12 mouse cellular contexts compared by ENCODE assay signal in genomic region chr1:172052766-172053279, GRCm38 (mm10). TPM values are rescaled to one million over a fixed set of nuclear protein-coding genes. Genes with fewer than 3 reads are reported as not detected.
A peak's percentile ranks its signal among the peaks of the same experiment; 100 is the strongest.
DNase-seq lines count a peak whose midpoint lies in the region; ATAC-seq and TF ChIP-seq lines count a peak whose summit lies in the region.
"Had no signal": no experiment of that assay in that cellular context is flagged by ENCODE, and none has a peak within 500 bp of the region (broad histone marks: within the 10 kb centered on the region; RNA-seq: fewer than 3 reads in every experiment).

No protein-coding gene starts in this region.

- no peaks in the 10 kb centered on the region for H3K36me3 ChIP-seq in forebrain, embryonic 10.5 days (replicated peaks)
- no peaks in the 10 kb centered on the region for H3K36me3 ChIP-seq in forebrain, postnatal 0 days (ENCODE audit: insufficient read depth)
- H3K36me3 ChIP-seq in lung, embryonic 15.5 days = no peaks in the 10 kb centered on the region
- no peaks in the 10 kb centered on the region for H3K36me3 ChIP-seq in limb, embryonic 10.5 days

- peaks cover 63% of the 10 kb centered on the region for H3K27me3 ChIP-seq in forebrain, embryonic 10.5 days (ENCODE audit: poor library complexity, severe bottlenecking)
- H3K27me3 ChIP-seq in forebrain, postnatal 0 days (ENCODE audit: insufficient read depth, low read length) = no peaks in the 10 kb centered on the region
- peaks cover 59% of the 10 kb centered on the region for H3K27me3 ChIP-seq in lung, embryonic 15.5 days
- H3K27me3 ChIP-seq in limb, embryonic 10.5 days (ENCODE audit: low read depth, poor library complexity, severe bottlenecking) = peaks cover 87% of the 10 kb centered on the region

- H3K4me3 ChIP-seq in forebrain, embryonic 10.5 days = peak overlapping the region; percentile 54; the same call in 1 of the 2 replicates
- no peak overlapping the region for H3K4me3 ChIP-seq in forebrain, postnatal 0 days (ENCODE audit: low read depth, low read length)
- no peak overlapping the region for H3K4me3 ChIP-seq in lung, embryonic 15.5 days
- H3K4me3 ChIP-seq in limb, embryonic 10.5 days = peak overlapping the region; percentile 51; the same call in 1 of the 2 replicates

- WGBS in forebrain, embryonic 10.5 days = 6% methylated on average over 10 of the region's 10 CpGs
- WGBS in forebrain, postnatal 0 days = 31% methylated on average over 10 of the region's 10 CpGs
- 9% methylated on average over 10 of the region's 10 CpGs for WGBS in lung, embryonic 15.5 days
- 6% methylated on average over 10 of the region's 10 CpGs for WGBS in limb, embryonic 10.5 days

- peak overlapping the region; percentile 81; the same call in 1 of the 2 replicates for H3K27ac ChIP-seq in forebrain, embryonic 10.5 days
- H3K27ac ChIP-seq in forebrain, postnatal 0 days (ENCODE audit: low read depth, low read length) = no peak overlapping the region
- H3K27ac ChIP-seq in lung, embryonic 15.5 days = no peak overlapping the region
- H3K27ac ChIP-seq in limb, embryonic 10.5 days = no peak overlapping the region

- H3K9ac ChIP-seq in forebrain, postnatal 0 days = no peak overlapping the region
- no peak overlapping the region for H3K9ac ChIP-seq in lung, embryonic 15.5 days

- TF ChIP-seq CTCF in forebrain, postnatal 0 days (IDR thresholded peaks at IDR 0.05; ENCODE audit: low read depth) = no peak

- ATAC-seq in forebrain, postnatal 0 days = no peak
- ATAC-seq in lung, embryonic 15.5 days (ENCODE audit: borderline replicate concordance, extremely low read depth, low FRiP score, low TSS enrichment) = no peak

- DNase-seq in forebrain, embryonic 10.5 days (ENCODE audit: extremely low spot score, low spot score) = no peak
- DNase-seq in forebrain, postnatal 0 days = no peak
- no peak for DNase-seq in lung, postnatal 10 days
- DNase-seq in limb, embryonic 10.5 days (ENCODE audit: low spot score) = no peak
- DNase-seq in retina, postnatal 1 day = no peak
- no peak for DNase-seq in spleen, postnatal 36 days (ENCODE audit: low spot score in 2 of 2)
- DNase-seq in kidney, adult 11 months = no peak
- DNase-seq: cerebellum, postnatal 25 days; kidney, postnatal 4 days; lung, postnatal 4 days had no signal

- peaks cover 45% of the 10 kb centered on the region for H3K4me1 ChIP-seq in forebrain, embryonic 10.5 days
- peaks cover 3% of the 10 kb centered on the region; the same call in 1 of the 2 replicates for H3K4me1 ChIP-seq in forebrain, postnatal 0 days (ENCODE audit: insufficient read depth)
- peaks cover 14% of the 10 kb centered on the region for H3K4me1 ChIP-seq in lung, embryonic 15.5 days
- H3K4me1 ChIP-seq in limb, embryonic 10.5 days = peaks cover 40% of the 10 kb centered on the region

- H3K9me3 ChIP-seq in forebrain, embryonic 10.5 days = no peaks in the 10 kb centered on the region
- H3K9me3 ChIP-seq in forebrain, postnatal 0 days (ENCODE audit: low read length) = no peaks in the 10 kb centered on the region
- H3K9me3 ChIP-seq in lung, embryonic 15.5 days = no peaks in the 10 kb centered on the region
- no peaks in the 10 kb centered on the region for H3K9me3 ChIP-seq in limb, embryonic 10.5 days (replicated peaks)

- H3K4me2 ChIP-seq in forebrain, postnatal 0 days (ENCODE audit: low read depth) = no peak overlapping the region
- H3K4me2 ChIP-seq in lung, embryonic 15.5 days = peak overlapping the region; percentile 73

RNA-seq across cellular contexts. Expression of gene Nhlh1, which starts 4.5 kb away (rescaled TPM):
- 1.6 and 2.7 TPM in 2 replicates for polyA plus RNA-seq in forebrain, embryonic 10.5 days (2016; fragmentation: Nextera tagmentation; extraction: Ambion mirVana)
- 0.95 and 1.0 TPM in 2 replicates for total RNA-seq in forebrain, postnatal 0 days (2014; rRNA removed)
- polyA plus RNA-seq in forebrain, postnatal 0 days (2015; fragmentation: Nextera tagmentation; extraction: Ambion mirVana) = 0.20 and 0.47 TPM in 2 replicates
- not detected in 2 replicates for polyA plus RNA-seq in lung, embryonic 15.5 days (2015; fragmentation: Nextera tagmentation; extraction: Ambion mirVana)
- polyA plus RNA-seq in limb, embryonic 10.5 days (2016; fragmentation: Nextera tagmentation; extraction: Ambion mirVana) = not detected in 2 replicates
- polyA plus RNA-seq: stomach, embryonic 14.5 days had no signal

RNA-seq across cellular contexts. Expression of gene Vangl2, which starts 24.6 kb away (rescaled TPM):
- 40.6 and 41.7 TPM in 2 replicates for polyA plus RNA-seq in forebrain, embryonic 10.5 days (2016; fragmentation: Nextera tagmentation; extraction: Ambion mirVana)
- 47.2 and 63.4 TPM in 2 replicates for total RNA-seq in forebrain, postnatal 0 days (2014; rRNA removed)
- polyA plus RNA-seq in forebrain, postnatal 0 days (2015; fragmentation: Nextera tagmentation; extraction: Ambion mirVana) = 35.3 and 37.3 TPM in 2 replicates
- polyA plus RNA-seq in lung, embryonic 15.5 days (2015; fragmentation: Nextera tagmentation; extraction: Ambion mirVana) = 11.5 and 14.1 TPM in 2 replicates
- polyA plus RNA-seq in limb, embryonic 10.5 days (2016; fragmentation: Nextera tagmentation; extraction: Ambion mirVana) = 28.3 and 29.9 TPM in 2 replicates

RNA-seq across cellular contexts. Expression of gene Copa, which starts 29.5 kb away (rescaled TPM):
- polyA plus RNA-seq in forebrain, embryonic 10.5 days (2016; fragmentation: Nextera tagmentation; extraction: Ambion mirVana) = 176 TPM in 2 replicates
- total RNA-seq in forebrain, postnatal 0 days (2014; rRNA removed) = 199 and 241 TPM in 2 replicates
- 127 and 151 TPM in 2 replicates for polyA plus RNA-seq in forebrain, postnatal 0 days (2015; fragmentation: Nextera tagmentation; extraction: Ambion mirVana)
- polyA plus RNA-seq in lung, embryonic 15.5 days (2015; fragmentation: Nextera tagmentation; extraction: Ambion mirVana) = 229 and 235 TPM in 2 replicates
- 155 and 201 TPM in 2 replicates for polyA plus RNA-seq in limb, embryonic 10.5 days (2016; fragmentation: Nextera tagmentation; extraction: Ambion mirVana)

RNA-seq across cellular contexts. Expression of gene Ncstn, which starts 29.8 kb away (rescaled TPM):
- polyA plus RNA-seq in forebrain, embryonic 10.5 days (2016; fragmentation: Nextera tagmentation; extraction: Ambion mirVana) = 91.6 and 95.3 TPM in 2 replicates
- 61.9 and 73.1 TPM in 2 replicates for total RNA-seq in forebrain, postnatal 0 days (2014; rRNA removed)
- 77.1 and 93.9 TPM in 2 replicates for polyA plus RNA-seq in forebrain, postnatal 0 days (2015; fragmentation: Nextera tagmentation; extraction: Ambion mirVana)
- 131 and 132 TPM in 2 replicates for polyA plus RNA-seq in lung, embryonic 15.5 days (2015; fragmentation: Nextera tagmentation; extraction: Ambion mirVana)
- polyA plus RNA-seq in limb, embryonic 10.5 days (2016; fragmentation: Nextera tagmentation; extraction: Ambion mirVana) = 83.4 and 95.9 TPM in 2 replicates

Comparison
In these comparisons a context has a peak if more than half of its experiments do, and no peak if none do; other contexts are left out.
1. H3K4me3 ChIP-seq: peak in forebrain, embryonic 10.5 days (single experiment) and limb, embryonic 10.5 days (single experiment); none in forebrain, postnatal 0 days (single experiment) and lung, embryonic 15.5 days (single experiment).